ENCODE assay signal across 8 mouse cellular contexts in the genomic region with DNA sequence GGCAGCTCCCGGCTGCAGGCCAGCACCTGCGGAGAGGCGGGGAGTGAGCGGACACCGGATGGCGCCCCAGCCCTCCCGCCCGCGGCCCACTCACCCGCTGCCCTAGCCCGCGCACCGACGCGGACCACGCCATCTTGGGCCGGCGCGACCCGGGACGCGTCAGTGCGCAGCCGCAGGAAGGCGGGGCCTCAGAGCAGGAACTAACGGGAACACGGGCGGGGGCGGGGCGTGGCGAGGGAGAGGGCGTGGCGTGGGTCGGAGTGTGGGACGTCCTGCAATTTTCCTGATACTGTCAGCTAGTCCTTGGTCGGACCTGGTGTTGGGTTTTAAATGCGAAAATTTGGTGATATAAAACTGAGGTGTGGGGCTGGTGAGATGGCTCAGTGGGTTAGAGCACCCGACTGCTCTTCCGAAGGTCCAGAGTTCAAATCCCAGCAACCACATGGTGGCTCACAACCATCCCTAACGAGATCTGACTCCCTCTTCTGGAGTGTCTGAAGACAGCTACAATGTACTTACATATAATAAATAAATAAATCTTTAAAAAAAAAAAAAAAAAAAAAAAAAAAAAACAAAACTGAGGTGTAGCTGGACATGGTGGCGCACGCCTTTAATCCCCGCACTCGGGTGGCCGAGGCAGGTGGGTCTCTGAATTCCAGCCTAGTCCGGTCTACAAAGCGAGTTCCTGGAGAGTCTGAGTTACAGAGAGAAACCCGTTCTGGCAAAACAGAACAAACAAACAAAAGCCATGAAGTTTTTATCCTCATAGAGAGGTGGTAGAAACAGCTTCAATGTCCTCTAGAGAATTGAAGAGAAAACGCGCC. TPM values are rescaled to one million over a fixed set of nuclear protein-coding genes. Genes with fewer than 3 reads are reported as not detected.
A peak's percentile ranks its signal among the peaks of the same experiment; 100 is the strongest.
DNase-seq lines count a peak whose midpoint lies in the region; ATAC-seq lines count a peak whose summit lies in the region.

No protein-coding gene starts in this region.

- peak overlapping the region; percentile 78 for H3K4me2 ChIP-seq in hindbrain, embryonic 15.5 days

- peaks cover 14% of the 10 kb centered on the region for H3K4me1 ChIP-seq in hindbrain, embryonic 15.5 days (replicated peaks)

- peaks cover 17% of the 10 kb centered on the region for H3K36me3 ChIP-seq in hindbrain, embryonic 15.5 days

- peak overlapping the region; percentile 85 for H3K9ac ChIP-seq in hindbrain, embryonic 15.5 days

- peak; percentile 96 for ATAC-seq in hindbrain, embryonic 15.5 days (ENCODE audit: low FRiP score, low read depth)

- DNase-seq in WW6 (ENCODE audit: low read depth, low spot score), result peak; percentile 87
- DNase-seq in cerebellum, postnatal 36 days, result peak; percentile 88 to 93
- DNase-seq in gastrocnemius, adult 18-20 months (ENCODE audit: low spot score), result peak; percentile 89
- DNase-seq in left cerebral cortex, adult 11 months (ENCODE audit: low spot score), result peak; percentile 77
- peak; percentile 94 for DNase-seq in lung, postnatal 36 days
- DNase-seq in retina, embryonic 14.5 days (ENCODE audit: low spot score), result peak; percentile 93
- DNase-seq in thymus, postnatal 36 days, result peak; percentile 89

- peak overlapping the region; percentile 80 for H3K27ac ChIP-seq in hindbrain, embryonic 15.5 days (replicated peaks)

- peak overlapping the region; percentile 95 for H3K4me3 ChIP-seq in hindbrain, embryonic 15.5 days

- H3K9me3 ChIP-seq in hindbrain, embryonic 15.5 days, result no peaks in the 10 kb centered on the region

- 18% methylated on average over 46 of the region's 50 CpGs for WGBS in hindbrain, embryonic 15.5 days

- H3K27me3 ChIP-seq in hindbrain, embryonic 15.5 days, result no peaks in the 10 kb centered on the region

RNA-seq across cellular contexts. Expression of a gene that starts 7.7 kb away (rescaled TPM):
- total RNA-seq in gastrocnemius, adult 18-20 months (2021), result 100 to 1,000 TPM in 1 of 2 experiments, 10 to 100 TPM in 1; 95.5 to 103 TPM
- polyA plus RNA-seq in hindbrain, embryonic 15.5 days (2015; fragmentation: Nextera tagmentation; extraction: Ambion mirVana), result 192 and 196 TPM in 2 replicates

RNA-seq across cellular contexts. Expression of a gene that starts 54.4 kb away (rescaled TPM):
- total RNA-seq in gastrocnemius, adult 18-20 months (2021), result 10 to 100 TPM; 38.8 to 48.7 TPM
- 33.5 TPM in 2 replicates for polyA plus RNA-seq in hindbrain, embryonic 15.5 days (2015; fragmentation: Nextera tagmentation; extraction: Ambion mirVana)

Comparison
In these comparisons a context has a peak if more than half of its experiments do, and no peak if none do; other contexts are left out.
1. Peak in every context shown above with its lines: DNase-seq, ATAC-seq, H3K4me3 ChIP-seq and H3K27ac ChIP-seq.